Mouse (Mus musculus): ENCODE results near the gene Olfr710. TPM values are rescaled to one million over a fixed set of nuclear protein-coding genes. Genes with fewer than 3 reads are reported as not detected.

Olfr710 gene
- polyA plus RNA-seq, 1 experiment from 2014 or later, result not detected

Other genes starting within 250 kb of the Olfr710 start
- gene Olfr695, start 231.9 kb downstream of the Olfr710 start, polyA plus RNA-seq (2014; fragmentation: Nextera tagmentation; extraction: Ambion mirVana), result not detected in 2 replicates
- gene Olfr697, start 205.9 kb downstream of the Olfr710 start, polyA plus RNA-seq (2014; fragmentation: Nextera tagmentation; extraction: Ambion mirVana), result not detected in 2 replicates
- gene Olfr698, start 192.9 kb downstream of the Olfr710 start, polyA plus RNA-seq (2014; fragmentation: Nextera tagmentation; extraction: Ambion mirVana), result not detected in 2 replicates
- not detected in 2 replicates for gene Olfr699, start 155.1 kb downstream of the Olfr710 start, polyA plus RNA-seq (2014; fragmentation: Nextera tagmentation; extraction: Ambion mirVana)
- not detected in 2 replicates for gene Olfr700, start 139.5 kb downstream of the Olfr710 start, polyA plus RNA-seq (2014; fragmentation: Nextera tagmentation; extraction: Ambion mirVana)
- not detected in 2 replicates for gene Olfr701, start 134.2 kb downstream of the Olfr710 start, polyA plus RNA-seq (2014; fragmentation: Nextera tagmentation; extraction: Ambion mirVana)
- gene Olfr702, start 114.4 kb downstream of the Olfr710 start, polyA plus RNA-seq (2014; fragmentation: Nextera tagmentation; extraction: Ambion mirVana), result not detected in 2 replicates
- not detected in 2 replicates for gene Olfr703, start 105.0 kb downstream of the Olfr710 start, polyA plus RNA-seq (2014; fragmentation: Nextera tagmentation; extraction: Ambion mirVana)
- gene Olfr704, start 85.1 kb downstream of the Olfr710 start, polyA plus RNA-seq (2014; fragmentation: Nextera tagmentation; extraction: Ambion mirVana), result not detected in 2 replicates
- not detected in 2 replicates for gene Olfr705, start 71.4 kb downstream of the Olfr710 start, polyA plus RNA-seq (2014; fragmentation: Nextera tagmentation; extraction: Ambion mirVana)
- not detected in 2 replicates for gene Olfr706, start 60.1 kb downstream of the Olfr710 start, polyA plus RNA-seq (2014; fragmentation: Nextera tagmentation; extraction: Ambion mirVana)
- gene Olfr707, start 47.1 kb downstream of the Olfr710 start, polyA plus RNA-seq (2014; fragmentation: Nextera tagmentation; extraction: Ambion mirVana), result not detected in 2 replicates
- not detected in 2 replicates for gene Olfr1532-ps1, start 40.3 kb downstream of the Olfr710 start, polyA plus RNA-seq (2014; fragmentation: Nextera tagmentation; extraction: Ambion mirVana)
- not detected in 2 replicates for gene Olfr709-ps1, start 16.1 kb downstream of the Olfr710 start, polyA plus RNA-seq (2014; fragmentation: Nextera tagmentation; extraction: Ambion mirVana)
- not detected in 2 replicates for gene Olfr6, start 15.6 kb upstream of the Olfr710 start, polyA plus RNA-seq (2014; fragmentation: Nextera tagmentation; extraction: Ambion mirVana)
- not detected in 2 replicates for gene Olfr711, start 27.1 kb upstream of the Olfr710 start, polyA plus RNA-seq (2014; fragmentation: Nextera tagmentation; extraction: Ambion mirVana)
- not detected in 2 replicates for gene Olfr2, start 57.8 kb upstream of the Olfr710 start, polyA plus RNA-seq (2014; fragmentation: Nextera tagmentation; extraction: Ambion mirVana)
- gene Olfr713, start 82.9 kb upstream of the Olfr710 start, polyA plus RNA-seq (2014; fragmentation: Nextera tagmentation; extraction: Ambion mirVana), result not detected in 2 replicates
- not detected in 2 replicates for gene Olfr714, start 122.7 kb upstream of the Olfr710 start, polyA plus RNA-seq (2014; fragmentation: Nextera tagmentation; extraction: Ambion mirVana)
- not detected in 2 replicates for gene Olfr17, start 144.9 kb upstream of the Olfr710 start, polyA plus RNA-seq (2014; fragmentation: Nextera tagmentation; extraction: Ambion mirVana)
- gene Olfr715b, start 162.1 kb upstream of the Olfr710 start, polyA plus RNA-seq (2014; fragmentation: Nextera tagmentation; extraction: Ambion mirVana), result not detected in 2 replicates
- gene Olfr715, start 182.8 kb upstream of the Olfr710 start, polyA plus RNA-seq (2014; fragmentation: Nextera tagmentation; extraction: Ambion mirVana), result not detected in 2 replicates
- gene Olfr716, start 190.0 kb upstream of the Olfr710 start, polyA plus RNA-seq (2014; fragmentation: Nextera tagmentation; extraction: Ambion mirVana), result not detected in 2 replicates
- gene Nlrp14, start 218.7 kb upstream of the Olfr710 start, polyA plus RNA-seq (2014; fragmentation: Nextera tagmentation; extraction: Ambion mirVana), result not detected in 2 replicates

All from forebrain, embryonic 11.5 days (tissue).